Mouse (Mus musculus): ENCODE results near the gene Asap3.

DNA sequence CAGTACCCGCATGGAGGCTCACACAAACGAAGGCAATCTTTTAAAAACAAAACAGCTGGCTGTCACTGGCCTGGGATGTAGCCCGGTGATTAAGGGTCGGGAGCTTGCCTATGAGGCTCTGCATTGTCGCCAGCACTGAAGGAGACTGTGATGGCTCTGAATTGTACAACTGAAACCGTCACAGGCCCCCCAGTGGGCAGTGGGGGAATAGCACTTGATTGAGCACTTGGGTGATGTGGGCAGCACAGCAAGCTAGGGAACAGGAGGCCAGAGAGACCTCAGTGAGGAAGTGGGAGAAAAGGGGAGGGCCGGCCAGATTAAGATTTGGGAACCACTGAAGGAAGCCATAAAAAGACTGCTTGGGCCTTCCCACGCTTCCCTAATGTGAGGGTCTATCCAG is 33.5 kb downstream of the Asap3 start:
- no peak for TF ChIP-seq POLR2A (IDR thresholded peaks at IDR 0.05; ENCODE audit: low read depth, low read length)
- TF ChIP-seq CTCF (IDR thresholded peaks at IDR 0.05; ENCODE audit: borderline replicate concordance, insufficient read depth, low read length): peak; percentile 50; the same call in 1 of the 2 replicates

Measured in embryonic fibroblast, embryonic 13.5 days (primary cell).